ENCODE assay signal across 23 mouse cellular contexts in the genomic region with DNA sequence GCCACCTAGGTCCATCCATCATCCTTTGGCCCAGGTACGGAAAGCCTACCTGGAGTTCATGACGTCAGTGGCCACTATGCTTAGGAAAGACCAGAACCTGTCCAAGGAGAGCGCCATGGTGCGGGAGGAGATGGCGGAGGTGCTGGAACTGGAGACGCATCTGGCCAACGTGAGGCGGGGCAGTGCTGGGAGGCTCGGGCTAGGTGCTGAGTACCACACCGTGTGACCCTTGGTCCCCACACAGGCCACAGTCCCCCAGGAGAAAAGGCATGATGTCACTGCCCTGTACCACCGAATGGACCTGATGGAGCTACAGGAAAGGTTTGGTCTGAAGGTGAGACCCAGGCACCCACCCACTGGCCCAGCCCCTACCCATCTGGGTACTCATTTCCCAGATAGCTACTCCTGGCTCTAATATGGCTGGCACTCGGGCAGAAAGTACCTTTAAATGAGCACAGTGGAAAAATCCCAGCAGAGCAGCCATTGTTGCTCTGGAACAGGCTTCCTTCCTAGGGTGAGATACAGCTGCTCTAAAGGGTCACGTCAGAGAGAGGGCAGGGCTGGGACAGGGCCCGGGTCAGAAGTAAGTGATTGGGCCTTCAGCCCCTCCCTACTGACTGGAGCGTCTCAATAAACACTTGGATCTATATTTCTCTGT. TPM values are rescaled to one million over a fixed set of nuclear protein-coding genes. Genes with fewer than 3 reads are reported as not detected.
DNase-seq lines count a peak whose midpoint lies in the region; ATAC-seq lines count a peak whose summit lies in the region.
"Had no signal": no experiment of that assay in that cellular context is flagged by ENCODE, and none has a peak within 500 bp of the region (broad histone marks: within the 10 kb centered on the region; RNA-seq: fewer than 3 reads in every experiment).

No protein-coding gene starts in this region.

- no peaks in the 10 kb centered on the region for H3K9me3 ChIP-seq in hindbrain, embryonic 15.5 days
- no peaks in the 10 kb centered on the region for H3K9me3 ChIP-seq in hindbrain, embryonic 13.5 days
- no peaks in the 10 kb centered on the region for H3K9me3 ChIP-seq in midbrain, embryonic 10.5 days (replicated peaks)
- no peaks in the 10 kb centered on the region for H3K9me3 ChIP-seq in midbrain, embryonic 16.5 days (replicated peaks; ENCODE audit: control insufficient read depth, low read length, poor library complexity, severe bottlenecking)
- H3K9me3 ChIP-seq: intestine, embryonic 15.5 days; liver, embryonic 13.5 days; midbrain, embryonic 12.5 days had no signal

- H3K27me3 ChIP-seq in hindbrain, embryonic 15.5 days = no peaks in the 10 kb centered on the region
- no peaks in the 10 kb centered on the region; the same call in 1 of the 2 replicates for H3K27me3 ChIP-seq in hindbrain, embryonic 13.5 days
- H3K27me3 ChIP-seq in midbrain, embryonic 10.5 days (ENCODE audit: low read depth, poor library complexity, severe bottlenecking) = no peaks in the 10 kb centered on the region
- no peaks in the 10 kb centered on the region for H3K27me3 ChIP-seq in midbrain, embryonic 16.5 days (ENCODE audit: control insufficient read depth, insufficient read depth, low read depth, low read length)
- H3K27me3 ChIP-seq: intestine, embryonic 15.5 days had no signal

- WGBS in hindbrain, embryonic 15.5 days = 81% methylated on average over 15 of the region's 15 CpGs
- 83% methylated on average over 15 of the region's 15 CpGs for WGBS in hindbrain, embryonic 13.5 days
- WGBS in midbrain, embryonic 10.5 days = 88% methylated on average over 15 of the region's 15 CpGs
- WGBS in midbrain, embryonic 16.5 days = 81% methylated on average over 15 of the region's 15 CpGs

- ATAC-seq in hindbrain, embryonic 15.5 days (ENCODE audit: low FRiP score, low read depth) = peak; percentile 46; the same call in 1 of the 2 replicates
- ATAC-seq in hindbrain, embryonic 13.5 days (ENCODE audit: low FRiP score) = no peak
- no peak for ATAC-seq in midbrain, embryonic 16.5 days
- ATAC-seq: forebrain, embryonic 16.5 days; intestine, embryonic 15.5 days had no signal

- no peaks in the 10 kb centered on the region for H3K36me3 ChIP-seq in hindbrain, embryonic 15.5 days
- H3K36me3 ChIP-seq in hindbrain, embryonic 13.5 days = no peaks in the 10 kb centered on the region
- no peaks in the 10 kb centered on the region for H3K36me3 ChIP-seq in midbrain, embryonic 10.5 days
- no peaks in the 10 kb centered on the region for H3K36me3 ChIP-seq in midbrain, embryonic 16.5 days (ENCODE audit: control insufficient read depth, insufficient read depth, low read length)
- H3K36me3 ChIP-seq: intestine, embryonic 15.5 days; liver, embryonic 13.5 days; midbrain, embryonic 12.5 days had no signal

- H3K9ac ChIP-seq in hindbrain, embryonic 15.5 days = no peak overlapping the region
- H3K9ac ChIP-seq in hindbrain, embryonic 13.5 days = no peak overlapping the region
- no peak overlapping the region for H3K9ac ChIP-seq in midbrain, embryonic 16.5 days (ENCODE audit: low read depth, low read length)
- H3K9ac ChIP-seq: intestine, embryonic 15.5 days; liver, embryonic 13.5 days; midbrain, embryonic 12.5 days had no signal

- H3K4me2 ChIP-seq in hindbrain, embryonic 15.5 days = no peak overlapping the region
- no peak overlapping the region for H3K4me2 ChIP-seq in hindbrain, embryonic 13.5 days
- H3K4me2 ChIP-seq in midbrain, embryonic 16.5 days (ENCODE audit: low read length) = no peak overlapping the region
- H3K4me2 ChIP-seq: intestine, embryonic 15.5 days; liver, embryonic 13.5 days; midbrain, embryonic 12.5 days had no signal

- H3K4me3 ChIP-seq in hindbrain, embryonic 15.5 days = no peak overlapping the region
- no peak overlapping the region for H3K4me3 ChIP-seq in hindbrain, embryonic 13.5 days
- no peak overlapping the region for H3K4me3 ChIP-seq in midbrain, embryonic 10.5 days
- H3K4me3 ChIP-seq in midbrain, embryonic 16.5 days (ENCODE audit: low read depth, low read length) = no peak overlapping the region
- H3K4me3 ChIP-seq: erythroblast, embryonic 14.5 days; gastrocnemius, adult 2 months; intestine, embryonic 15.5 days; layer of hippocampus, adult 2 months; left cerebral cortex, adult 2 months; liver, embryonic 13.5 days; midbrain, embryonic 12.5 days had no signal

- H3K4me1 ChIP-seq in hindbrain, embryonic 15.5 days (replicated peaks) = no peaks in the 10 kb centered on the region
- H3K4me1 ChIP-seq in hindbrain, embryonic 13.5 days (replicated peaks) = no peaks in the 10 kb centered on the region
- H3K4me1 ChIP-seq in midbrain, embryonic 10.5 days = peaks cover 14% of the 10 kb centered on the region
- H3K4me1 ChIP-seq in midbrain, embryonic 16.5 days (ENCODE audit: control insufficient read depth, insufficient read depth, low read length) = no peaks in the 10 kb centered on the region
- H3K4me1 ChIP-seq: midbrain, embryonic 12.5 days had no signal

- DNase-seq in cerebellum, adult 9-11 months = peak; percentile 63
- no peak for DNase-seq in cerebellum, postnatal 14 days
- DNase-seq in midbrain, embryonic 10.5 days (ENCODE audit: low spot score) = no peak
- DNase-seq: adrenal gland, postnatal 25 days; B cell, adult 2 months; embryo, embryonic 11 days; gastrocnemius, adult 2 months; gastrocnemius, postnatal 36 days; kidney, adult 2 months; kidney, postnatal 36 days; liver, embryonic 13.5 days; lung, adult 2 months had no signal

- no peak overlapping the region for H3K27ac ChIP-seq in hindbrain, embryonic 15.5 days (replicated peaks)
- no peak overlapping the region for H3K27ac ChIP-seq in hindbrain, embryonic 13.5 days
- peak overlapping the region; percentile 71; the same call in 1 of the 2 replicates for H3K27ac ChIP-seq in midbrain, embryonic 10.5 days (replicated peaks)
- no peak overlapping the region for H3K27ac ChIP-seq in midbrain, embryonic 16.5 days (ENCODE audit: low read length)
- H3K27ac ChIP-seq: gastrocnemius, adult 2 months; intestine, embryonic 15.5 days; layer of hippocampus, adult 2 months; left cerebral cortex, adult 2 months; liver, embryonic 13.5 days had no signal

RNA-seq across cellular contexts. Expression of a gene that starts 11.2 kb away (rescaled TPM):
- polyA plus RNA-seq in hindbrain, embryonic 15.5 days (2015; fragmentation: Nextera tagmentation; extraction: Ambion mirVana) = 64.2 and 67.1 TPM in 2 replicates
- polyA plus RNA-seq in hindbrain, embryonic 13.5 days (2015; fragmentation: Nextera tagmentation; extraction: Ambion mirVana) = 44.1 and 48.8 TPM in 2 replicates
- 45.9 and 46.8 TPM in 2 replicates for polyA plus RNA-seq in midbrain, embryonic 10.5 days (2016; fragmentation: Nextera tagmentation; extraction: Ambion mirVana)
- 59.3 and 64.5 TPM in 2 replicates for polyA plus RNA-seq in midbrain, embryonic 16.5 days (2015; fragmentation: Nextera tagmentation; extraction: Ambion mirVana)

RNA-seq across cellular contexts. Expression of a gene that starts 18.3 kb away (rescaled TPM):
- 0.45 and 0.86 TPM in 2 replicates for polyA plus RNA-seq in hindbrain, embryonic 15.5 days (2015; fragmentation: Nextera tagmentation; extraction: Ambion mirVana)
- 0.13 and 0.25 TPM in 2 replicates for polyA plus RNA-seq in hindbrain, embryonic 13.5 days (2015; fragmentation: Nextera tagmentation; extraction: Ambion mirVana)
- 0.20 and 0.35 TPM in 2 replicates for polyA plus RNA-seq in midbrain, embryonic 10.5 days (2016; fragmentation: Nextera tagmentation; extraction: Ambion mirVana)
- polyA plus RNA-seq in midbrain, embryonic 16.5 days (2015; fragmentation: Nextera tagmentation; extraction: Ambion mirVana) = 0.31 and 0.98 TPM in 2 replicates
- polyA plus RNA-seq: kidney, embryonic 16.5 days had no signal

RNA-seq across cellular contexts. Expression of a gene that starts 40.6 kb away (rescaled TPM):
- polyA plus RNA-seq in hindbrain, embryonic 15.5 days (2015; fragmentation: Nextera tagmentation; extraction: Ambion mirVana) = 0.64 and 0.71 TPM in 2 replicates
- polyA plus RNA-seq in hindbrain, embryonic 13.5 days (2015; fragmentation: Nextera tagmentation; extraction: Ambion mirVana) = 0.22 and 0.25 TPM in 2 replicates
- 0.67 and 0.99 TPM in 2 replicates for polyA plus RNA-seq in midbrain, embryonic 10.5 days (2016; fragmentation: Nextera tagmentation; extraction: Ambion mirVana)
- polyA plus RNA-seq in midbrain, embryonic 16.5 days (2015; fragmentation: Nextera tagmentation; extraction: Ambion mirVana) = 0.42 TPM in 1 of 2 replicates, not detected in the other
- polyA plus RNA-seq: neural tube, embryonic 14.5 days had no signal

RNA-seq across cellular contexts. Expression of a gene that starts 50.5 kb away (rescaled TPM):
- polyA plus RNA-seq in hindbrain, embryonic 15.5 days (2015; fragmentation: Nextera tagmentation; extraction: Ambion mirVana) = 1.2 and 2.0 TPM in 2 replicates
- 0.56 and 0.57 TPM in 2 replicates for polyA plus RNA-seq in hindbrain, embryonic 13.5 days (2015; fragmentation: Nextera tagmentation; extraction: Ambion mirVana)
- 0.22 and 0.57 TPM in 2 replicates for polyA plus RNA-seq in midbrain, embryonic 10.5 days (2016; fragmentation: Nextera tagmentation; extraction: Ambion mirVana)
- polyA plus RNA-seq in midbrain, embryonic 16.5 days (2015; fragmentation: Nextera tagmentation; extraction: Ambion mirVana) = 1.5 and 2.9 TPM in 2 replicates
- polyA plus RNA-seq: erythroblast, embryonic 14.5 days; intestine, embryonic 15.5 days; kidney, adult 2 months had no signal
